Mouse (Mus musculus): ENCODE results near the gene Trim15. TPM values are rescaled to one million over a fixed set of nuclear protein-coding genes. Genes with fewer than 3 reads are reported as not detected.

Gene Trim15
- polyA plus RNA-seq, 1 experiment from 2014 or later, result 0.61 TPM

- ATAC-seq (ENCODE audit: low read depth), result no peak
- peaks cover 13% of the 10 kb centered on the region for H3K27me3 ChIP-seq
- H3K4me3 ChIP-seq, result no peak overlapping the region
- H3K4me1 ChIP-seq (replicated peaks), result 0 out of 2 replicates have a peak, but pooled peaks cover 3% of the 10 kb centered on the region
- no peak overlapping the region for H3K4me2 ChIP-seq
- peaks cover 37% of the 10 kb centered on the region for H3K36me3 ChIP-seq
- H3K9ac ChIP-seq, result no peak overlapping the region
- no peak overlapping the region for H3K27ac ChIP-seq (replicated peaks)
- WGBS, result 47% methylated on average over 2 of the region's 2 CpGs
- H3K9me3 ChIP-seq, result no peaks in the 10 kb centered on the region
These were observed 5.3 kb downstream of the Trim15 start for GRCm38 (mm10) chr17:36861680-36862079.

- Histone ChIP-seq H3K9me3 (no peaks in the 10 kb centered on the region), H3K9ac (no peak overlapping the region), H3K4me2 (no peak overlapping the region), H3K27ac (replicated peaks) (no peak overlapping the region), H3K36me3 (peaks cover 71% of the 10 kb centered on the region), H3K27me3 (no peaks in the 10 kb centered on the region), H3K4me1 (replicated peaks) (no peaks in the 10 kb centered on the region), H3K4me3 (no peak overlapping the region)
- 90% methylated on average over 3 of the region's 3 CpGs for WGBS
- no peak for ATAC-seq (ENCODE audit: low read depth)
These were observed 8.8 kb downstream of the Trim15 start for GRCm38 (mm10) chr17:36858181-36858580.

GRCm38 (mm10) chr17:36856236-36856635 is 10.8 kb downstream of the Trim15 start:
- Histone ChIP-seq H3K9me3 (no peaks in the 10 kb centered on the region), H3K36me3 (peaks cover 91% of the 10 kb centered on the region), H3K4me2 (no peak overlapping the region), H3K27ac (replicated peaks) (no peak overlapping the region), H3K9ac (no peak overlapping the region), H3K4me3 (no peak overlapping the region), H3K27me3 (no peaks in the 10 kb centered on the region), H3K4me1 (replicated peaks) (no peaks in the 10 kb centered on the region)
- 90% methylated on average over 4 of the region's 4 CpGs for WGBS
- no peak for ATAC-seq (ENCODE audit: low read depth)

GRCm38 (mm10) chr17:36855484-36855883 is 11.5 kb downstream of the Trim15 start:
- Histone ChIP-seq H3K9ac (no peak overlapping the region), H3K27ac (replicated peaks) (no peak overlapping the region), H3K4me1 (replicated peaks) (no peaks in the 10 kb centered on the region), H3K27me3 (no peaks in the 10 kb centered on the region), H3K36me3 (peaks cover 98% of the 10 kb centered on the region), H3K9me3 (no peaks in the 10 kb centered on the region), H3K4me3 (no peak overlapping the region), H3K4me2 (no peak overlapping the region)
- ATAC-seq (ENCODE audit: low read depth), result no peak
- 96% methylated on average over 3 of the region's 3 CpGs for WGBS

- 90% methylated on average over 5 of the region's 5 CpGs for WGBS
- Histone ChIP-seq H3K9me3 (no peaks in the 10 kb centered on the region), H3K4me2 (no peak overlapping the region), H3K4me3 (no peak overlapping the region), H3K9ac (no peak overlapping the region), H3K4me1 (replicated peaks) (0 out of 2 replicates have a peak, but pooled peaks cover 4% of the 10 kb centered on the region), H3K27ac (replicated peaks) (no peak overlapping the region), H3K27me3 (no peaks in the 10 kb centered on the region), H3K36me3 (peaks cover 64% of the 10 kb centered on the region)
- no peak for ATAC-seq (ENCODE audit: low read depth)
These were observed 15.4 kb downstream of the Trim15 start for GRCm38 (mm10) chr17:36851627-36852026.

GRCm38 (mm10) chr17:36851200-36851599 is 15.8 kb downstream of the Trim15 start:
- Histone ChIP-seq H3K36me3 (peaks cover 63% of the 10 kb centered on the region), H3K4me3 (no peak overlapping the region), H3K27ac (replicated peaks) (no peak overlapping the region), H3K9me3 (no peaks in the 10 kb centered on the region), H3K27me3 (no peaks in the 10 kb centered on the region), H3K4me2 (no peak overlapping the region), H3K4me1 (replicated peaks) (0 out of 2 replicates have a peak, but pooled peaks cover 4% of the 10 kb centered on the region), H3K9ac (no peak overlapping the region)
- WGBS, result 91% methylated on average over 5 of the region's 5 CpGs
- ATAC-seq (ENCODE audit: low read depth), result no peak

GRCm38 (mm10) chr17:36849992-36850391 is 17.0 kb downstream of the Trim15 start:
- Histone ChIP-seq H3K4me3 (no peak overlapping the region), H3K9me3 (no peaks in the 10 kb centered on the region), H3K9ac (no peak overlapping the region), H3K36me3 (peaks cover 55% of the 10 kb centered on the region), H3K4me1 (replicated peaks) (0 out of 2 replicates have a peak, but pooled peaks cover 4% of the 10 kb centered on the region), H3K27me3 (no peaks in the 10 kb centered on the region), H3K4me2 (no peak overlapping the region), H3K27ac (replicated peaks) (no peak overlapping the region)
- WGBS, result 99% methylated on average over 2 of the region's 2 CpGs
- no peak for ATAC-seq (ENCODE audit: low read depth)

- 85% methylated on average over 5 of the region's 5 CpGs for WGBS
- Histone ChIP-seq H3K27me3 (no peaks in the 10 kb centered on the region), H3K9ac (no peak overlapping the region), H3K36me3 (peaks cover 44% of the 10 kb centered on the region), H3K27ac (replicated peaks) (no peak overlapping the region), H3K4me3 (no peak overlapping the region), H3K9me3 (no peaks in the 10 kb centered on the region), H3K4me1 (replicated peaks) (0 out of 2 replicates have a peak, but pooled peaks cover 8% of the 10 kb centered on the region), H3K4me2 (no peak overlapping the region)
- ATAC-seq (ENCODE audit: low read depth), result no peak
These were observed 18.1 kb downstream of the Trim15 start for GRCm38 (mm10) chr17:36848911-36849310.

- Histone ChIP-seq H3K9me3 (no peaks in the 10 kb centered on the region), H3K4me2 (no peak overlapping the region), H3K27me3 (no peaks in the 10 kb centered on the region), H3K4me3 (no peak overlapping the region), H3K4me1 (replicated peaks) (peaks cover 8% of the 10 kb centered on the region; the same call in 1 of the 2 replicates), H3K9ac (no peak overlapping the region), H3K36me3 (peaks cover 11% of the 10 kb centered on the region; the same call in 1 of the 2 replicates), H3K27ac (replicated peaks) (no peak overlapping the region)
- no peak for ATAC-seq (ENCODE audit: low read depth)
- 40% methylated on average over 1 of the region's 1 CpGs for WGBS
These were observed 22.3 kb downstream of the Trim15 start for GRCm38 (mm10) chr17:36844725-36845124.

- Histone ChIP-seq H3K9me3 (no peaks in the 10 kb centered on the region), H3K4me2 (no peak overlapping the region), H3K9ac (no peak overlapping the region), H3K27ac (replicated peaks) (no peak overlapping the region), H3K27me3 (no peaks in the 10 kb centered on the region), H3K4me3 (no peak overlapping the region), H3K4me1 (replicated peaks) (peaks cover 8% of the 10 kb centered on the region; the same call in 1 of the 2 replicates), H3K36me3 (peaks cover 11% of the 10 kb centered on the region; the same call in 1 of the 2 replicates)
- no peak for ATAC-seq (ENCODE audit: low read depth)
These were observed 22.7 kb downstream of the Trim15 start for GRCm38 (mm10) chr17:36844286-36844719.

GRCm38 (mm10) chr17:36843696-36844095 is 23.3 kb downstream of the Trim15 start:
- peaks cover 11% of the 10 kb centered on the region; the same call in 1 of the 2 replicates for H3K36me3 ChIP-seq
- peaks cover 9% of the 10 kb centered on the region for H3K4me1 ChIP-seq (replicated peaks)
- H3K27me3 ChIP-seq, result no peaks in the 10 kb centered on the region
- no peak overlapping the region for H3K4me2 ChIP-seq
- no peak for ATAC-seq (ENCODE audit: low read depth)
- no peak overlapping the region for H3K4me3 ChIP-seq
- no peak overlapping the region for H3K27ac ChIP-seq (replicated peaks)
- no peak overlapping the region for H3K9ac ChIP-seq
- H3K9me3 ChIP-seq, result no peaks in the 10 kb centered on the region
- 83% methylated on average over 7 of the region's 7 CpGs for WGBS

GRCm38 (mm10) chr17:36840961-36841445 is 26.0 kb downstream of the Trim15 start:
- Histone ChIP-seq H3K9me3 (no peaks in the 10 kb centered on the region), H3K27me3 (no peaks in the 10 kb centered on the region), H3K9ac (no peak overlapping the region), H3K4me1 (replicated peaks) (peaks cover 29% of the 10 kb centered on the region), H3K27ac (replicated peaks) (no peak overlapping the region), H3K36me3 (peaks cover 3% of the 10 kb centered on the region; the same call in 1 of the 2 replicates), H3K4me3 (no peak overlapping the region), H3K4me2 (no peak overlapping the region)
- ATAC-seq (ENCODE audit: low read depth), result no peak

- no peak overlapping the region for H3K9ac ChIP-seq
- no peaks in the 10 kb centered on the region for H3K27me3 ChIP-seq
- no peak overlapping the region for H3K4me2 ChIP-seq
- no peak overlapping the region for H3K27ac ChIP-seq (replicated peaks)
- H3K4me1 ChIP-seq (replicated peaks), result peaks cover 30% of the 10 kb centered on the region
- H3K36me3 ChIP-seq, result peaks cover 3% of the 10 kb centered on the region; the same call in 1 of the 2 replicates
- H3K4me3 ChIP-seq, result no peak overlapping the region
- H3K9me3 ChIP-seq, result no peaks in the 10 kb centered on the region
- WGBS, result 80% methylated on average over 3 of the region's 3 CpGs
- ATAC-seq (ENCODE audit: low read depth), result no peak
These were observed 27.1 kb downstream of the Trim15 start for GRCm38 (mm10) chr17:36839931-36840330.

Data from neural tube, embryonic 13.5 days (tissue).